Mouse (Mus musculus) midbrain, embryonic 16.5 days (tissue): Measurements from ENCODE around the gene Lpcat1. TPM values are rescaled to one million over a fixed set of nuclear protein-coding genes. Genes with fewer than 3 reads are reported as not detected.

Experiments used
- ATAC-seq: fragments of 200-750 bp; cut with Nextera tagmentation; 2 replicates; pipeline ENCODE4 v1.8.0; 2017; ENCODE audit warnings: moderate TSS enrichment
- H3K27ac ChIP-seq: fragments of 300-500 bp; sonication (generic); 2 replicates; pipeline ENCODE4 v1.5.1; 2014; ENCODE audit warnings: mild to moderate bottlenecking, low read length, mixed read lengths
- H3K27me3 ChIP-seq: fragments of 300-500 bp; sonication (generic); 2 replicates; pipeline ENCODE4 v1.6.1; 2014; ENCODE audit warnings: low read depth, low read length, mixed read lengths; ENCODE audit not compliant: control insufficient read depth, insufficient read depth
- H3K36me3 ChIP-seq: fragments of 300-500 bp; sonication (generic); 2 replicates; pipeline ENCODE4 v1.6.1; 2014; ENCODE audit warnings: mild to moderate bottlenecking, low read length, moderate library complexity, mixed read lengths; ENCODE audit not compliant: control insufficient read depth, insufficient read depth
- H3K4me1 ChIP-seq: fragments of 300-500 bp; sonication (generic); 2 replicates; pipeline ENCODE4 v1.6.1; 2014; ENCODE audit warnings: mild to moderate bottlenecking, low read length, mixed read lengths; ENCODE audit not compliant: control insufficient read depth, insufficient read depth
- H3K4me2 ChIP-seq: fragments of 300-500 bp; sonication (generic); 2 replicates; pipeline ENCODE4 v1.6.1; 2014; ENCODE audit warnings: mild to moderate bottlenecking, low read length, mixed read lengths
- H3K4me3 ChIP-seq: fragments of 300-500 bp; sonication (generic); 2 replicates; pipeline ENCODE4 v1.5.1; 2014; ENCODE audit warnings: low read depth, mild to moderate bottlenecking, low read length, moderate library complexity, mixed read lengths
- H3K9ac ChIP-seq: fragments of 300-500 bp; sonication (generic); 2 replicates; pipeline ENCODE4 v1.6.1; 2014; ENCODE audit warnings: low read depth, low read length, mixed read lengths
- H3K9me3 ChIP-seq: fragments of 300-500 bp; sonication (generic); replicated peaks from 2 replicates; pipeline ENCODE4 v1.6.1; 2014; ENCODE audit warnings: mild to moderate bottlenecking, low read length, mixed read lengths; ENCODE audit not compliant: control insufficient read depth, poor library complexity, severe bottlenecking
- WGBS: fragments of 180-500 bp; shearing (Covaris S2); extraction: QIAGEN DNeasy Blood & Tissue Kit; methylation state at CpG from one replicate; pipeline ENCODE4 v1.1.7; 2014; 5-methylcytosine and 5-hydroxymethylcytosine counted together
- polyA plus RNA-seq: library from polyadenylated mRNA; unstranded; fragments of >200 nt; fragmentation: Nextera tagmentation; extraction: Ambion mirVana; gene quantifications from 2 replicates; pipeline ENCODE4 v1.2.1, GENCODE M21; 2015

Lpcat1 gene
- polyA plus RNA-seq, 1 experiment from 2014 or later, result 78.3 TPM

- no peaks in the 10 kb centered on the region for H3K36me3 ChIP-seq
- no peak overlapping the region for H3K9ac ChIP-seq
- no peak overlapping the region for H3K4me2 ChIP-seq
- peaks cover 7% of the 10 kb centered on the region; the same call in 1 of the 2 replicates for H3K4me1 ChIP-seq
- H3K27ac ChIP-seq, result no peak overlapping the region
- peaks cover 34% of the 10 kb centered on the region for H3K27me3 ChIP-seq
- H3K9me3 ChIP-seq, result no peaks in the 10 kb centered on the region
- 90% methylated on average over 3 of the region's 3 CpGs for WGBS
- ATAC-seq, result no peak
- H3K4me3 ChIP-seq, result no peak overlapping the region
These were observed 66.7 kb downstream of the Lpcat1 start for GRCm38 (mm10) chr13:73533716-73534115.

GRCm38 (mm10) chr13:73535287-73535686 lies 68.3 kb downstream of the Lpcat1 start:
- Histone ChIP-seq H3K27me3 (peaks cover 34% of the 10 kb centered on the region), H3K9me3 (no peaks in the 10 kb centered on the region), H3K36me3 (no peaks in the 10 kb centered on the region), H3K4me1 (peaks cover 7% of the 10 kb centered on the region; the same call in 1 of the 2 replicates), H3K4me2 (no peak overlapping the region), H3K27ac (no peak overlapping the region), H3K4me3 (no peak overlapping the region), H3K9ac (no peak overlapping the region)
- ATAC-seq, result no peak
- 59% methylated on average over 3 of the region's 3 CpGs for WGBS

- Histone ChIP-seq H3K36me3 (no peaks in the 10 kb centered on the region), H3K4me3 (peak within 1 kb of the TSS; percentile 49), H3K4me1 (peaks cover 7% of the 10 kb centered on the region; the same call in 1 of the 2 replicates), H3K9ac (peak within 1 kb of the TSS; percentile 27), H3K9me3 (no peaks in the 10 kb centered on the region), H3K27me3 (peaks cover 34% of the 10 kb centered on the region), H3K4me2 (peak within 1 kb of the TSS; percentile 86), H3K27ac (no peak within 1 kb of the TSS)
- 1% methylated on average over 26 of the region's 26 CpGs for WGBS
- peak; percentile 84 for ATAC-seq
These were observed 69.4 kb downstream of the Lpcat1 start, which contains the start of gene Slc6a3 for GRCm38 (mm10) chr13:73536403-73536821. Gene Slc6a3, plus strand, starts transcription at chr13:73536747.

- Histone ChIP-seq H3K36me3 (no peaks in the 10 kb centered on the region), H3K4me3 (peak overlapping the region; percentile 49), H3K27me3 (peaks cover 34% of the 10 kb centered on the region), H3K9me3 (no peaks in the 10 kb centered on the region), H3K4me2 (peak overlapping the region; percentile 86), H3K9ac (peak overlapping the region; percentile 27), H3K27ac (no peak overlapping the region), H3K4me1 (peaks cover 7% of the 10 kb centered on the region; the same call in 1 of the 2 replicates)
- ATAC-seq, result no peak; the same call in 1 of the 2 replicates
- 16% methylated on average over 13 of the region's 13 CpGs for WGBS
These were observed 69.8 kb downstream of the Lpcat1 start for GRCm38 (mm10) chr13:73536824-73537223.

GRCm38 (mm10) chr13:73564201-73564600 lies 97.2 kb downstream of the Lpcat1 start:
- no peak overlapping the region for H3K4me2 ChIP-seq

More at GRCm38 (mm10) chr13:73564201-73564600, 97.2 kb downstream of the Lpcat1 start:
- no peak overlapping the region for H3K9ac ChIP-seq
- H3K36me3 ChIP-seq, result no peaks in the 10 kb centered on the region
- ATAC-seq, result no peak
- H3K9me3 ChIP-seq, result no peaks in the 10 kb centered on the region
- H3K27ac ChIP-seq, result no peak overlapping the region
- no peaks in the 10 kb centered on the region for H3K27me3 ChIP-seq
- 83% methylated on average over 5 of the region's 5 CpGs for WGBS
- no peaks in the 10 kb centered on the region for H3K4me1 ChIP-seq
- H3K4me3 ChIP-seq, result no peak overlapping the region

Other genes starting within 250 kb of the Lpcat1 start
- 0.87 and 1.4 TPM in 2 replicates for gene Irx4, start 206.7 kb upstream of the Lpcat1 start, polyA plus RNA-seq
- 73.0 and 79.7 TPM in 2 replicates for gene Mrpl36, start 138.7 kb upstream of the Lpcat1 start, polyA plus RNA-seq
- 372 and 392 TPM in 2 replicates for gene Ndufs6, start 138.7 kb upstream of the Lpcat1 start, polyA plus RNA-seq
- 5.5 and 10.5 TPM in 2 replicates for gene Slc6a3, start 69.5 kb downstream of the Lpcat1 start, polyA plus RNA-seq
- 133 and 136 TPM in 2 replicates for gene Clptm1l, start 136.8 kb downstream of the Lpcat1 start, polyA plus RNA-seq
- 6.2 and 8.5 TPM in 2 replicates for gene Tert, start 159.7 kb downstream of the Lpcat1 start, polyA plus RNA-seq
- not detected in 2 replicates for gene Slc6a18, start 210.8 kb downstream of the Lpcat1 start, polyA plus RNA-seq
- 0.11 and 0.30 TPM in 2 replicates for gene Slc6a19, start 237.7 kb downstream of the Lpcat1 start, polyA plus RNA-seq